Mouse (Mus musculus): ENCODE measurements at regions not wholly inside any gene's neighbourhood (a gene's known extent, or its start where the extent isn't known, plus 50 kb on each side); places are given as distances from the start of the nearest gene placed in this dataset.

DNA sequence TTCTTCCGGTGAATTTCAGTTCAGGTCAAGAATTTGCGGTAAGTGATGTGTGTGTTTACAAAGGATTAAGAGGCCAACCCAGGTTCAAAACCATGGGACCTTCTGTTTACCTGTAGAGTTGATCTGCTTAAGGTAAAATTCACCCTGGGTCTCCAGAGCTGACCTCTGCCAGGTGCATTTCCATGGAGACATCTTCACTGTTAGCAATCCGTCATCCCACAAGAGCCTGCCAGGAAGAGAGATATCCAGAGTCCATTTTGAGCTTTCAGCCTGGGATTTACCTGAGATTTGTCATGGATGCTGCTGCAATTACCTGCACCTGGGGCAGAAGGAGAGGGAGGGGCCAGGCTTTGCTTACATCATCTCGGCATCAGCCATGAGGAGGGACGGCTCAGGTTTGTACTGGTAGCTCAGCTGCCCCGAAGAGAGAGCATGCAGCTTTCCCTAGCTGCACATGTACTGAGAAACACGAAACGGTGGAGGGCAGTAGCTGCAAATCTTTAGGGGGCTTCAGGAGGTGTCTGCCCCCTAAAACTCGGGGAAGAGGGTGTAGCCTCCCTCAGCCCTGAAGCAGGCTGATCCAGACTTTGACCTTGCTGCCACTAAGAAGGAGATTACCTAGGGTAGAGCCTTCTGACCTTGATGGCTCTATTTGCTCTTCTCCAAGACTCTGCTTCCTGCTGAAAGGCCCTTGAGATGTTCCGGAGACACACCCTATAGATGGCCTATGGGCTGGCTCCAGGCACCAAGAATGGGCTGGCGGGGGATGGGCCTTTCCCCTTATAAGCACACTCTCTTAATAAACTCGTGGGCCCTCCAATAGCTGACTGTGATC is 153.7 kb downstream of the Snx10 start:
- no peaks in the 10 kb centered on the region for H3K27me3 ChIP-seq
- DNase-seq (ENCODE audit: low read depth, low spot score) (no peak), ATAC-seq (no peak)
- ChIA-PET POLR2A (interaction anchor here (1.6 kb wide), 1 partner anchor 14 kb away, joined by 3 read pairs; no protein-coding TSS in a partner anchor), CTCF (no interaction called here)
- TF ChIP-seq CTCF (IDR thresholded peaks at IDR 0.05), result no peak
- in situ Hi-C loops (cut with MboI; ENCODE audit: low pct_unique_long_range_greater_than_20kb), result no loop called here

DNA sequence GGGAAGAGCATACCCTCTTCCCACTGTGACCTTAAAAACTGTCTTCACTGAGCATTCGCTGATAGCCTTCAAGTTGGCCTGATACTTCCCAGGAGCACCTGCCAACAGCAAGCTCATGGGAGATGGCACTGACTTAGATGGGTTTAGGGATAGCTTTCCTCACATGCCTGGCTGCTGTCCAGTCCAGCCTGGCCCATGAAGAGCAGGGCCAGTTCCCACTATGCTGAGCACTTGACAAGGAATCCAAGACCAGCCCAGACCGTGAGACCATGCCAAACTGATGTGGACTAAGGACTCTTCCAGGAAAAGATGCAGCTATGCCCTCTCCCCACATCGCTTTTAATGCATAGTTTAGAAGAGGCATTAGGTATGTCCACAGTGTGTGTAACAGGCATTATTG is 155.0 kb downstream of the Snx10 start:
- POLR2A ChIA-PET, result no interaction called here
- in situ Hi-C loops (cut with MboI; ENCODE audit: low pct_unique_long_range_greater_than_20kb), result no loop called here
- CTCF ChIA-PET, result no interaction called here
- H3K27me3 ChIP-seq, result no peaks in the 10 kb centered on the region
- ATAC-seq, result no peak
- no peak for DNase-seq (ENCODE audit: low read depth, low spot score)
- TF ChIP-seq CTCF (IDR thresholded peaks at IDR 0.05), result no peak

GRCm38 (mm10) chr6:51680239-51680857 is 156.6 kb downstream of the Snx10 start:
- no peaks in the 10 kb centered on the region for H3K27me3 ChIP-seq
- TF ChIP-seq CTCF (IDR thresholded peaks at IDR 0.05), result no peak
- ChIA-PET CTCF (no interaction called here), POLR2A (no interaction called here)
- DNase-seq (ENCODE audit: low read depth, low spot score), result no peak
- in situ Hi-C loops (cut with MboI; ENCODE audit: low pct_unique_long_range_greater_than_20kb), result no loop called here
- no peak for ATAC-seq

DNA sequence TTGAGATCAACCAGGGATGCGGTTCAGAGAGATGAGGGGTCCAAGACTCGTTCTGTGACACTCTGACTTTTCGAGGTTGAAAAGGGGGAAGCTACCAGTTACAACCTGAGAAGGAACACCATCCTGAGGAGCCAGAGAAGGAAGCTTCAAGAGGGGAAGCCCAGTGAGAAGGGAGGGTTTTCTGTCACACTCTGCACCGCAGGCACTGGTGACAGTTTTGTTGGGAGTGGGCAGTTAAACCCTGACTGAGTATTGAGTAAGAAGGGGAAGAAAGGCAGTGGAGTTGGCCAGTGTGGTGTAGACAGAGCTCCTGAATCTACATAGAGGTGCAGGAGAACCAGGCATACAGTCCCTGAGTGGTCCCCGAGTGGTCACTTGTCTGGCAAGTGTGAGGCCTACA is 159.4 kb downstream of the Snx10 start:
- POLR2A ChIA-PET, result no interaction called here
- no peak for ATAC-seq
- no peak for DNase-seq (ENCODE audit: low read depth, low spot score)
- in situ Hi-C loops (cut with MboI; ENCODE audit: low pct_unique_long_range_greater_than_20kb), result no loop called here
- no peak for TF ChIP-seq CTCF (IDR thresholded peaks at IDR 0.05)
- CTCF ChIA-PET, result interaction anchor here (1.3 to 1.5 kb wide), 2 partner anchors 11 to 40 kb away, joined by 3 to 4 read pairs; no protein-coding TSS in a partner anchor
- H3K27me3 ChIP-seq, result no peaks in the 10 kb centered on the region

GRCm38 (mm10) chr6:51685651-51686287 is 162.1 kb downstream of the Snx10 start:
- CTCF ChIA-PET, result interaction anchor here (0.7 to 1.1 kb wide), 2 partner anchors 8 to 10 kb away, joined by 3 to 6 read pairs; no protein-coding TSS in a partner anchor
- in situ Hi-C loops (cut with MboI; ENCODE audit: low pct_unique_long_range_greater_than_20kb), result no loop called here
- H3K27me3 ChIP-seq, result no peaks in the 10 kb centered on the region
- ATAC-seq (no peak), DNase-seq (ENCODE audit: low read depth, low spot score) (no peak)
- no peak for TF ChIP-seq CTCF (IDR thresholded peaks at IDR 0.05)
- POLR2A ChIA-PET, result interaction anchor here (0.5 to 0.6 kb wide), 2 partner anchors 8 to 1397 kb away, joined by 5 read pairs; no protein-coding TSS in a partner anchor

DNA sequence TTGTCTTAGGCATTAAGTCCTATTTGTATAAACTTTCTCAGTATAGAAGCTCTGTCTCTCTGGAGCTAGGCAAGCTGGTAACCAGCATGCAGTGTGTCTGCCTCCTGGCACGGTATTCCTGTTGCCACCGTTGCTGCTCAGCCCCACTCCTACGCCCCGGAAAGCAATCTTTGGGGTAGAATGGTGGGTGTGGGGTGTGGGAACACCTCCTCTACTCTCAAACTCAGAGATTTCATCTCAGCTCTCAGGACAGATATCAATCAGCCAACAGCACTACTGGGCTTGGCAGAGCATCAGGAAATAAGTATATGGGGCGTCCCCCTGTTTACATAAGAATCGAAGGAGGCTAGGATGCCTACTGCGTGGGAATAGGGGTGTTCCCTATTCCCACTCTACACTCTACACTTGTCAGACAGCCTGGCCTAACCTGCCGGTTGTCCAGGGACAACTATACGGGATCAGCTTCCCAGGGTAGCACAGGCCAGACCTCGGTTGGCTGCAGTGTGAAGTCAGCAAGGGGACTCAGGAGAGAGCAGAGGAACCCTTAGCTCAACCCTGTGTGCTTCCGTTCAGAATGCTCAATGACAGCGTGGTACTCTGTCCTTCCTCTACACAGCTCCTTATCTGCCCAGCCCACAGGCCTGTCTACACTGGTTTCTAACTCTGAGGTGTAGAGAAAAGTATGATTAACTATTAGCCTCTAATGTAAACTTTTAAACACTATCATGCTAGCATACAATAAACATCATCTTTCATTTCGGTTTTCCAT is 167.3 kb downstream of the Snx10 start:
- no peaks in the 10 kb centered on the region for H3K27me3 ChIP-seq
- in situ Hi-C loops (cut with MboI; ENCODE audit: low pct_unique_long_range_greater_than_20kb), result no loop called here
- CTCF ChIA-PET, result no interaction called here
- TF ChIP-seq CTCF (IDR thresholded peaks at IDR 0.05), result no peak
- ATAC-seq (no peak), DNase-seq (ENCODE audit: low read depth, low spot score) (no peak)
- POLR2A ChIA-PET, result no interaction called here

GRCm38 (mm10) chr6:51693984-51694383 is 170.3 kb downstream of the Snx10 start:
- POLR2A ChIA-PET, result interaction anchor here (0.6 to 0.7 kb wide), 2 partner anchors 8 to 253 kb away, joined by 5 read pairs; no protein-coding TSS in a partner anchor
- ATAC-seq (peak; percentile 67), DNase-seq (ENCODE audit: low read depth, low spot score) (peak; percentile 61)
- in situ Hi-C loops (cut with MboI; ENCODE audit: low pct_unique_long_range_greater_than_20kb), result no loop called here
- CTCF ChIA-PET, result interaction anchor here (1.8 to 2.2 kb wide), 2 partner anchors 9 to 11 kb away, joined by 4 to 6 read pairs; no protein-coding TSS in a partner anchor
- no peaks in the 10 kb centered on the region for H3K27me3 ChIP-seq
- TF ChIP-seq CTCF (IDR thresholded peaks at IDR 0.05), result no peak

GRCm38 (mm10) chr6:51696396-51696795 is 172.7 kb downstream of the Snx10 start:
- H3K27me3 ChIP-seq, result no peaks in the 10 kb centered on the region
- in situ Hi-C loops (cut with MboI; ENCODE audit: low pct_unique_long_range_greater_than_20kb), result no loop called here
- CTCF ChIA-PET, result interaction anchor here (0.9 to 1.3 kb wide), 3 partner anchors 11 to 43 kb away, joined by 3 read pairs; no protein-coding TSS in a partner anchor
- POLR2A ChIA-PET, result interaction anchor here (0.6 kb wide), 1 partner anchor 548 kb away, joined by 3 read pairs; no protein-coding TSS in a partner anchor
- DNase-seq (ENCODE audit: low read depth, low spot score) (no peak), ATAC-seq (peak; percentile 21)
- no peak for TF ChIP-seq CTCF (IDR thresholded peaks at IDR 0.05)

- TF ChIP-seq CTCF (IDR thresholded peaks at IDR 0.05), result no peak
- CTCF ChIA-PET, result no interaction called here
- in situ Hi-C loops (cut with MboI; ENCODE audit: low pct_unique_long_range_greater_than_20kb), result no loop called here
- ATAC-seq (no peak), DNase-seq (ENCODE audit: low read depth, low spot score) (no peak)
- no peaks in the 10 kb centered on the region for H3K27me3 ChIP-seq
- POLR2A ChIA-PET, result interaction anchor here (0.6 kb wide), 1 partner anchor 421 kb away, joined by 3 read pairs; no protein-coding TSS in a partner anchor
Observed at GRCm38 (mm10) chr6:51697754-51698153, 174.1 kb downstream of the Snx10 start.

DNA sequence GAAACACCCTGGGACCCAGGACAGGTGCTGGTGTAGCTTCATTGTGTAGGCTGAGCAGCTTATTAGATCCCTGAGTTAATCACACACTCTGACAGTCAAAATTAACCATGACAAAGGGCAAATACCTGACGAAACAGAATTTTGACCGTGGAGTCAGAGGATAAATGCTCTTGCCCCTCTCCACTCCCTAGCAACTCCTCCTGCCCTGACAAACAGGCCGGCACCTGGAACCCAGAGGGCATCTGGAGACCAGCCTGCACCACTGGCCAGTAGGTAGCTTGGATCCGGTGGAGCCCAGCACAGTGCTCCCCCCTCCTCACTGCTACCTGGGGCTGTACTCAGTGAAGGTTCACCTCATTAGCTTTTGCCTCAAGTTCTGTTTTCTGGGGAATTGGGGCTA is 174.5 kb downstream of the Snx10 start:
- ChIA-PET POLR2A (interaction anchor here (0.6 to 0.8 kb wide), 2 partner anchors 11 to 421 kb away, joined by 3 read pairs; no protein-coding TSS in a partner anchor), CTCF (no interaction called here)
- ATAC-seq (no peak), DNase-seq (ENCODE audit: low read depth, low spot score) (no peak)
- in situ Hi-C loops (cut with MboI; ENCODE audit: low pct_unique_long_range_greater_than_20kb), result no loop called here
- no peak for TF ChIP-seq CTCF (IDR thresholded peaks at IDR 0.05)
- H3K27me3 ChIP-seq, result no peaks in the 10 kb centered on the region

Data from Patski (cell line).